Mouse (Mus musculus) layer of hippocampus, adult 9-11 months (tissue): ENCODE measurements around the gene Nodal.
"Not testable (repeated sequence)": the region's sequence is repeated elsewhere in the genome, so short reads cannot be mapped to it uniquely, and the experiment has no call there.

Source experiments
- DNase-seq: peaks from one replicate; pipeline ENCODE4 v3.0.0; 2022

The Nodal gene

GRCm38 (mm10) chr10:61440202-61440800 is 22.5 kb downstream of the Nodal start:
- no peak for DNase-seq

GRCm38 (mm10) chr10:61443456-61443855 is 25.7 kb downstream of the Nodal start:
- peak; percentile 30 for DNase-seq

- no peak for DNase-seq
Observed at GRCm38 (mm10) chr10:61443876-61444275, 26.1 kb downstream of the Nodal start.

- peak; percentile 33 for DNase-seq
Observed at GRCm38 (mm10) chr10:61445016-61445415, 27.2 kb downstream of the Nodal start.

GRCm38 (mm10) chr10:61447581-61448353 is 30.0 kb downstream of the Nodal start:
- DNase-seq, result no peak

GRCm38 (mm10) chr10:61448834-61449233 is 31.1 kb downstream of the Nodal start:
- no peak for DNase-seq

GRCm38 (mm10) chr10:61451463-61451930 is 33.7 kb downstream of the Nodal start:
- DNase-seq, result peak; percentile 26

- DNase-seq, result peak; percentile 35
Observed at GRCm38 (mm10) chr10:61451931-61452617, 34.3 kb downstream of the Nodal start.

- peak; percentile 98 for DNase-seq
Observed at GRCm38 (mm10) chr10:61452645-61453044, 34.9 kb downstream of the Nodal start, which contains the start of gene Eif4ebp2. Gene Eif4ebp2, minus strand, starts transcription at chr10:61452661.

GRCm38 (mm10) chr10:61453171-61453570 is 35.4 kb downstream of the Nodal start:
- not testable (repeated sequence) for DNase-seq

- no peak for DNase-seq
Observed at GRCm38 (mm10) chr10:61457182-61457581, 39.4 kb downstream of the Nodal start.

- no peak for DNase-seq
Observed at GRCm38 (mm10) chr10:61465009-61465408, 47.2 kb downstream of the Nodal start.

GRCm38 (mm10) chr10:61466242-61466641 is 48.5 kb downstream of the Nodal start:
- DNase-seq, result no peak

GRCm38 (mm10) chr10:61466873-61467272 is 49.1 kb downstream of the Nodal start:
- DNase-seq, result no peak

GRCm38 (mm10) chr10:61468900-61469299 is 51.1 kb downstream of the Nodal start:
- no peak for DNase-seq

- DNase-seq, result no peak
Observed at GRCm38 (mm10) chr10:61473640-61474039, 55.9 kb downstream of the Nodal start.

- no peak for DNase-seq
Observed at GRCm38 (mm10) chr10:61474344-61474743, 56.6 kb downstream of the Nodal start.
